Mouse (Mus musculus): ENCODE data around the gene Uhrf1bp1l. TPM values are rescaled to one million over a fixed set of nuclear protein-coding genes. Genes with fewer than 3 reads are reported as not detected.

The Uhrf1bp1l gene
- polyA plus RNA-seq, 1 experiment from 2014 or later: 20.7 TPM

- Histone ChIP-seq H3K27me3 (ENCODE audit: control insufficient read depth, insufficient read depth, low read length) (no peaks in the 10 kb centered on the region), H3K4me2 (ENCODE audit: low read length) (no peak overlapping the region), H3K27ac (replicated peaks in 1 of 2; ENCODE audit: control insufficient read depth in 1 of 2, insufficient read depth in 1 of 2, low read depth in 2 of 2, low read length in 2 of 2) (no peak overlapping the region), H3K36me3 (ENCODE audit: control insufficient read depth, insufficient read depth, low read length) (no peaks in the 10 kb centered on the region), H3K4me3 (ENCODE audit: control insufficient read depth in 1 of 2, insufficient read depth in 1 of 2, low read depth in 1 of 2, low read length in 2 of 2) (no peak overlapping the region), H3K9ac (ENCODE audit: low read length) (no peak overlapping the region), H3K4me1 (ENCODE audit: control insufficient read depth in 2 of 2, insufficient read depth in 2 of 2, low read length in 2 of 2) (no peaks in the 10 kb centered on the region), H3K9me3 (ENCODE audit: control insufficient read depth, low read length) (peaks cover 2% of the 10 kb centered on the region; the same call in 1 of the 2 replicates)
- ATAC-seq (ENCODE audit: insufficient number of reproducible peaks, insufficient read depth, low FRiP score, low read depth): no peak
- 83% methylated on average over 6 of the region's 6 CpGs for WGBS
Measured at GRCm38 (mm10) chr10:89850951-89851350, 106.2 kb downstream of the Uhrf1bp1l start.

DNA sequence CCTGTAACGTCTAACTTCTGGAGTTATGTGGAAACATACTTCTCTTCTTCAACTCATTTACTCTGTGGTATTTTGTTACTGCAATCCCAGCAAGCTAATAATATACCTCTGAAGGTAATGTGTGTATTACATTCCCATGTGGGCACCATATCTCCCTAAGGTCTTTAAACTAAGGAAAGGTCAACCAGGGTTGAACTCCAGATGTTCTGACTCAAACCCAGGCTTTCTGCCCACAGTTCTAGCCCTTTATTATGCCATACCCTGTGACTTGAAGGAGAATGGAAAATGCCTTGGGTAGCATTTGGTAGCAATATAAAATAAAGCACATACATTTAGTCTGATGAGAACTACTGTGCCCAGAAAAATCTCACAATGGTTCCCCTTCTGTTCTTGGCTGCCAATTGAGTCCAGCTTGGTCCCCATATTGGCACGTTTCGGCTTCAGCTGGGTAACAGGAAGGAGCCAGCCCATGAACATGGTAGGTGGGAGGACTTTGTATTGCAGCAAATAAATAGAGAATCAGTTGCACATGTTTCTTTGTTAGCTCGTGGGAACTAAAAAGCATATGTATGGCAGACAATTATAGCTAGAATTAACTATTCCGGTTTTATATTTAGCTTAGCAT is 110.6 kb downstream of the Uhrf1bp1l start:
- 80% methylated on average over 5 of the region's 5 CpGs for WGBS
- Histone ChIP-seq H3K9ac (ENCODE audit: low read length) (no peak overlapping the region), H3K9me3 (ENCODE audit: control insufficient read depth, low read length) (no peaks in the 10 kb centered on the region), H3K4me2 (ENCODE audit: low read length) (no peak overlapping the region), H3K27ac (replicated peaks in 1 of 2; ENCODE audit: control insufficient read depth in 1 of 2, insufficient read depth in 1 of 2, low read depth in 2 of 2, low read length in 2 of 2) (no peak overlapping the region), H3K4me1 (ENCODE audit: control insufficient read depth in 2 of 2, insufficient read depth in 2 of 2, low read length in 2 of 2) (no peaks in the 10 kb centered on the region), H3K36me3 (ENCODE audit: control insufficient read depth, insufficient read depth, low read length) (no peaks in the 10 kb centered on the region), H3K4me3 (ENCODE audit: control insufficient read depth in 1 of 2, insufficient read depth in 1 of 2, low read depth in 1 of 2, low read length in 2 of 2) (no peak overlapping the region), H3K27me3 (ENCODE audit: control insufficient read depth, insufficient read depth, low read length) (no peaks in the 10 kb centered on the region)
- ATAC-seq (ENCODE audit: insufficient number of reproducible peaks, insufficient read depth, low FRiP score, low read depth): no peak

GRCm38 (mm10) chr10:89856286-89856685 is 111.5 kb downstream of the Uhrf1bp1l start:
- Histone ChIP-seq H3K4me1 (ENCODE audit: control insufficient read depth in 2 of 2, insufficient read depth in 2 of 2, low read length in 2 of 2) (no peaks in the 10 kb centered on the region), H3K4me2 (ENCODE audit: low read length) (no peak overlapping the region), H3K36me3 (ENCODE audit: control insufficient read depth, insufficient read depth, low read length) (no peaks in the 10 kb centered on the region), H3K9ac (ENCODE audit: low read length) (no peak overlapping the region), H3K4me3 (ENCODE audit: control insufficient read depth in 1 of 2, insufficient read depth in 1 of 2, low read depth in 1 of 2, low read length in 2 of 2) (no peak overlapping the region), H3K27me3 (ENCODE audit: control insufficient read depth, insufficient read depth, low read length) (no peaks in the 10 kb centered on the region), H3K9me3 (ENCODE audit: control insufficient read depth, low read length) (no peaks in the 10 kb centered on the region), H3K27ac (replicated peaks in 1 of 2; ENCODE audit: control insufficient read depth in 1 of 2, insufficient read depth in 1 of 2, low read depth in 2 of 2, low read length in 2 of 2) (no peak overlapping the region)
- no peak for ATAC-seq (ENCODE audit: insufficient number of reproducible peaks, insufficient read depth, low FRiP score, low read depth)
- WGBS: 90% methylated on average over 7 of the region's 7 CpGs

GRCm38 (mm10) chr10:89868211-89868610 is 123.4 kb downstream of the Uhrf1bp1l start:
- H3K9me3 ChIP-seq (ENCODE audit: control insufficient read depth, low read length): no peaks in the 10 kb centered on the region
- H3K4me2 ChIP-seq (ENCODE audit: low read length): no peak overlapping the region
- H3K9ac ChIP-seq (ENCODE audit: low read length): no peak overlapping the region
- 71% methylated on average over 4 of the region's 4 CpGs for WGBS
- peaks cover 15% of the 10 kb centered on the region for H3K27me3 ChIP-seq (ENCODE audit: control insufficient read depth, insufficient read depth, low read length)
- H3K36me3 ChIP-seq (ENCODE audit: control insufficient read depth, insufficient read depth, low read length): no peaks in the 10 kb centered on the region
- H3K4me1 ChIP-seq (ENCODE audit: control insufficient read depth in 2 of 2, insufficient read depth in 2 of 2, low read length in 2 of 2): peaks cover 0 to under 1% of the 10 kb centered on the region in 2 experiments; a peak in 3 of 4 replicates
- no peak overlapping the region for H3K27ac ChIP-seq (replicated peaks in 1 of 2; ENCODE audit: control insufficient read depth in 1 of 2, insufficient read depth in 1 of 2, low read depth in 2 of 2, low read length in 2 of 2)
- ATAC-seq (ENCODE audit: insufficient number of reproducible peaks, insufficient read depth, low FRiP score, low read depth): no peak
- no peak overlapping the region for H3K4me3 ChIP-seq (ENCODE audit: control insufficient read depth in 1 of 2, insufficient read depth in 1 of 2, low read depth in 1 of 2, low read length in 2 of 2)

DNA sequence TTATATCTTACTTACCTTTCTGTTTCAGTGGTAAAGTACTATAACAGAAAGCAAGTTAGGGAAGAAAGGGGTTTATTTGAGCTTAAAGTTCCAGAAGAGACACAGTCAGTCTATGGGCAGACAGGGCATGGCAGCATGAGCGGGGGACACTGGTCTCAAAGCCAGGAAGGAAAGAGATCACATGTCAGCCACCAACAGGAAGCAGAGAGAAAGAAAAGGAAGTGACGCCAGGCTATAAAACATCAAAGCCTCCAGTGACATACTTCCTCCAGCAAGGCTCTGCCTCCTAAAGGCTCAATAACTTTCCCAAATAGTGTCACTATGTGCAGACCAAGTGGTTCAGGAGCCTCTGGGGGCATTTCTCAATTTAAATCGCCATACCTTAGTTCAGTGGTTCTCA is 124.0 kb downstream of the Uhrf1bp1l start:
- no peaks in the 10 kb centered on the region for H3K9me3 ChIP-seq (ENCODE audit: control insufficient read depth, low read length)
- ATAC-seq (ENCODE audit: insufficient number of reproducible peaks, insufficient read depth, low FRiP score, low read depth): no peak
- H3K4me1 ChIP-seq (ENCODE audit: control insufficient read depth in 2 of 2, insufficient read depth in 2 of 2, low read length in 2 of 2): peaks cover 3 to 7% of the 10 kb centered on the region in 2 experiments; a peak in 3 of 4 replicates
- 76% methylated on average over 3 of the region's 3 CpGs for WGBS
- H3K36me3 ChIP-seq (ENCODE audit: control insufficient read depth, insufficient read depth, low read length): no peaks in the 10 kb centered on the region
- no peak overlapping the region for H3K9ac ChIP-seq (ENCODE audit: low read length)
- no peak overlapping the region for H3K4me2 ChIP-seq (ENCODE audit: low read length)
- H3K4me3 ChIP-seq (ENCODE audit: control insufficient read depth in 1 of 2, insufficient read depth in 1 of 2, low read depth in 1 of 2, low read length in 2 of 2): no peak overlapping the region
- H3K27me3 ChIP-seq (ENCODE audit: control insufficient read depth, insufficient read depth, low read length): peaks cover 21% of the 10 kb centered on the region
- H3K27ac ChIP-seq (replicated peaks in 1 of 2; ENCODE audit: control insufficient read depth in 1 of 2, insufficient read depth in 1 of 2, low read depth in 2 of 2, low read length in 2 of 2): no peak overlapping the region

Other genes with a start within 250 kb of the Uhrf1bp1l start
- 0.90 and 1.2 TPM in 2 replicates for gene Nr1h4, start 211.4 kb upstream of the Uhrf1bp1l start, polyA plus RNA-seq (2014; fragmentation: Nextera tagmentation; extraction: Ambion mirVana)
- gene Slc17a8, start 123.7 kb upstream of the Uhrf1bp1l start, polyA plus RNA-seq (2014; fragmentation: Nextera tagmentation; extraction: Ambion mirVana): 0.07 TPM in 1 of 2 replicates, not detected in the other
- gene Scyl2, start 58.7 kb upstream of the Uhrf1bp1l start, polyA plus RNA-seq (2014; fragmentation: Nextera tagmentation; extraction: Ambion mirVana): 9.5 and 9.9 TPM in 2 replicates
- gene Actr6, start 12.7 kb upstream of the Uhrf1bp1l start, polyA plus RNA-seq (2014; fragmentation: Nextera tagmentation; extraction: Ambion mirVana): 24.0 and 27.7 TPM in 2 replicates
- gene Anks1b, start 128.5 kb downstream of the Uhrf1bp1l start, polyA plus RNA-seq (2014; fragmentation: Nextera tagmentation; extraction: Ambion mirVana): 0.14 and 0.18 TPM in 2 replicates

All from heart, embryonic 14.5 days (tissue).